Mouse (Mus musculus): ENCODE results near the gene Irf2bp1.

DNA sequence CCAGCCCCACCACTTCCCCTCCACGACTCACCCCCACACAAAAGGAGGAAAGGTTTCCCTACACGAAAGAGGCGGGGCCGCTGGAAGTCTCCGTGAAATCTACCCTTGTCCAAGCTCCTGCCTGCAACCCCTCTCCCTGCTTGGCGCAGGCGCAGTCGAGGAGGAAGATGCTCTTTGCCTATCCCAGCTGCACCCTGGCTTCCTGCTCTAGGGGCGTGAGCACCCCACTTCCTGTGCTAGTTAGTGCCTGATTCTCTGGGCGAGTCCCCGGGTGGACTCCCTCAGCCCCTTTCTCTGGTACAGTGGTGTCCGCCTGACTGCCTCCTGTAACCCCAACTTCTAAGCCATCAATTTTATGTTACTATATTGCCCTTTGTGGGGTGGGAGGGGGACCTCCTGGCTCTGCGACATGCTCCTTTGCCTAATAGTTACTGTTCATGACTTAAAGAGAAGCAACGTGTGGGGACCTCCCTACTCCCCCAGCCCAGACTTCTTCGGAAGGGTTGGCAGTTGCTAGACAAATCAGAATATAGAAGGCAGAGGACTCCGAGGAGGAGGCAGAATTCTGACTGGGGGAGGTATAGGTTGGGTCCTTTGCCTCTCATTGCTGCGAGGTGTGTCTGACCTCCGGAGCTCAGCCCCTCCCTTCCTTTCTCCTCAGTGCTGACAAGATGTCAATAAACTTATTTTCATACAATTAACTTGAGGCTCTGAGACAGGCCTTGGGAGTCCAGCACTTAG lies 2.6 kb upstream of the Irf2bp1 start:
- TF ChIP-seq EP300 (IDR thresholded peaks at IDR 0.05; ENCODE audit: insufficient read depth, low read depth, low read length) (no peak), CTCF (IDR thresholded peaks at IDR 0.05) (no peak), POLR2A (IDR thresholded peaks at IDR 0.05; ENCODE audit: insufficient read depth, low read depth, low read length) (peak; percentile 75)
